Mouse (Mus musculus): ENCODE measurements at regions not wholly inside any gene's neighbourhood (a gene's known extent, or its start where the extent isn't known, plus 50 kb on each side); places are given as distances from the start of the nearest gene placed in this dataset.

DNA sequence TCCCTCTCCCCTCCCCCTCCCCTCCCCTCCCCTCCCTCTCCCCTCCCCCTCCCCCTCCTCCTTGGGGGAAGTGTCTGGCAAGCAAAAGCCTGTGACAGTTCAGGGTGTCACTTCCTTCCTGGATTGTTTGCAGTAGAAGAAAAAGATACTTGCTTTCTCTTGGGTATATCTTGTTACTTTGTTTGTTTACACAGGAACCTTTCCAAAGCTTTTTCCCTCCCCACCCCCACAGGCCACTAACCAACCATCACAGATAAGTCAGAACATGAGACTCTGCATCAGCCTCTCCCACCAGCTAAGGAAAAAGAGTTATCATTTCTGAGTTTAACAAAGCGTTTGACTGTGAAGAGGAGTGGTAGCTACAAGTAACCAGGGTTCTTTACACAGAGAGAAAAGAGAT, 95.5 kb upstream of the Ado start:
- no peak overlapping the region for H3K9ac ChIP-seq (replicated peaks; ENCODE audit: low read length)
- peaks cover 29% of the 10 kb centered on the region for H3K4me1 ChIP-seq (ENCODE audit: insufficient read depth, low read length)
- H3K36me3 ChIP-seq (ENCODE audit: insufficient read depth, low read length) = no peaks in the 10 kb centered on the region
- H3K4me2 ChIP-seq (replicated peaks; ENCODE audit: low read depth, low read length) = no peak overlapping the region
- peak; percentile 56; the same call in 1 of the 2 replicates for ATAC-seq (ENCODE audit: low FRiP score, low TSS enrichment)
- no peak overlapping the region for H3K4me3 ChIP-seq (ENCODE audit: low read length)
- H3K27me3 ChIP-seq (ENCODE audit: insufficient read depth, low read length) = no peaks in the 10 kb centered on the region
- no peaks in the 10 kb centered on the region for H3K9me3 ChIP-seq (ENCODE audit: low read length)
- WGBS = 7% methylated on average over 1 of the region's 1 CpGs
- peak overlapping the region; percentile 13; the same call in 1 of the 2 replicates for H3K27ac ChIP-seq (ENCODE audit: low read length)

DNA sequence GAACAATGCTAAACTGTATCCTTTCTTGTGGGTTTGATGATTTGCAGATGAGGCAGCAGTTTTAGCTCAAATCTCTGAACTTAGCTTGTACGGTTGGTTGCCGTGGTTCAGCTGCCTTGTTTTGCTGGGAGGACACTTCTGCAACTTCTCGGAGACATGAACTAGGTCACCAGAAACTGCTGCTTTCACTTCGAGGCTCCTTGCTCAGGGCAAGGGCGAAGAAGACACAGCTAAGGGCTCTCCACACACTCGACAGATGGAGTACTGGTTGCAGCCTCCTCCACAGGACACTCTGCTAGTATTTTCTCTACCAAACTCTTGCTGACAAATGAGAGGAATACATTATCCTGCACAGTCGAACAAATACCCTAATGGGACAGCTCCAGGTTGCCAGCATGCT, 94.9 kb upstream of the Ado start:
- H3K27me3 ChIP-seq (ENCODE audit: insufficient read depth, low read length) = no peaks in the 10 kb centered on the region
- H3K4me2 ChIP-seq (replicated peaks; ENCODE audit: low read depth, low read length) = no peak overlapping the region
- no peak overlapping the region for H3K4me3 ChIP-seq (ENCODE audit: low read length)
- ATAC-seq (ENCODE audit: low FRiP score, low TSS enrichment) = no peak
- no peaks in the 10 kb centered on the region for H3K36me3 ChIP-seq (ENCODE audit: insufficient read depth, low read length)
- no peak overlapping the region for H3K9ac ChIP-seq (replicated peaks; ENCODE audit: low read length)
- no peak overlapping the region for H3K27ac ChIP-seq (ENCODE audit: low read length)
- WGBS = 23% methylated on average over 7 of the region's 7 CpGs
- H3K9me3 ChIP-seq (ENCODE audit: low read length) = no peaks in the 10 kb centered on the region
- peaks cover 27% of the 10 kb centered on the region for H3K4me1 ChIP-seq (ENCODE audit: insufficient read depth, low read length)

DNA sequence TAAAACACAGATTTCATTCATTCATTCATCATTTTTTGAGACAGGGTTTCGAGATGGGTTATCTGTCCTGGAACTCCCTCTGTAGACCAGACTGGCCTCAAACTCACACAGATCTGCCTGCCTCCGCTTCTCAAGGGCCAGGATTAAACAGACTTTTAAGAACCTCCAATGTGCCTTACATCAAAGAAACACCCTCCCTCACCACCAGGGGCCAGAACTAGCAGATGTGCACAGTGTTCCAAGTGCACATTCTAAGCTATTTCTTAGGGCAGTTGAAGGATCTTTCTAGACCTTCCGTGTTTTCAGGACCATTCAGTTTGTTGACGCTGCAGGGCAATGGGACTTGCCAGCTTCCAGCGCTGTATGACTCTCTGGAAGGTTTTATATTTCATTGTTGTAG, 88.6 kb upstream of the Ado start:
- H3K4me2 ChIP-seq (replicated peaks; ENCODE audit: low read depth, low read length) = no peak overlapping the region
- no peaks in the 10 kb centered on the region for H3K36me3 ChIP-seq (ENCODE audit: insufficient read depth, low read length)
- no peak overlapping the region for H3K27ac ChIP-seq (ENCODE audit: low read length)
- H3K27me3 ChIP-seq (ENCODE audit: insufficient read depth, low read length) = no peaks in the 10 kb centered on the region
- ATAC-seq (ENCODE audit: low FRiP score, low TSS enrichment) = 0 out of 2 replicates have a peak, but pooled peaks have one; percentile 35
- no peak overlapping the region for H3K9ac ChIP-seq (replicated peaks; ENCODE audit: low read length)
- H3K9me3 ChIP-seq (ENCODE audit: low read length) = no peaks in the 10 kb centered on the region
- H3K4me1 ChIP-seq (ENCODE audit: insufficient read depth, low read length) = peaks cover 11% of the 10 kb centered on the region; the same call in 1 of the 2 replicates
- WGBS = 28% methylated on average over 5 of the region's 5 CpGs
- no peak overlapping the region for H3K4me3 ChIP-seq (ENCODE audit: low read length)

DNA sequence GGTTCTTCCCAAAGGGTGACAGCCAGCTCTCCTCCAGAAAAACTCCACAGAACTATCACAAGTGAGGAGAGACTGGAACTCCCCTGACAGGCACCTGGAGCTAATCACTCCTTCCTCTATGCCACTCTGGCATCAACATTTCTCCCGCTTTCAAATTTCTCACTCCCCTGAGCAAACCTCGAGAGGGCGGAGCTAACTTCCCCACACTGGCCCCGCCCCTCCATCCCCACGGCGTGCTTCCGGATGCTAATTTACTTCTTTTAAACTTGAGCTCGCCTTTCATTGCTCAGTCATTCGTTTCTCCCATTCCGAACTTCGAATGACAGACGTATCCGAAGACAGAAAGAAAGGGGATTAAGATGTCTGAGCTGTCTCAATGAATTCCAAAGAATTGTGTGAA, 87.8 kb upstream of the Ado start:
- WGBS = 4% methylated on average over 13 of the region's 13 CpGs
- ATAC-seq (ENCODE audit: low FRiP score, low TSS enrichment) = peak; percentile 42; the same call in 1 of the 2 replicates
- peak overlapping the region; percentile 28 for H3K4me3 ChIP-seq (ENCODE audit: low read length)

DNA sequence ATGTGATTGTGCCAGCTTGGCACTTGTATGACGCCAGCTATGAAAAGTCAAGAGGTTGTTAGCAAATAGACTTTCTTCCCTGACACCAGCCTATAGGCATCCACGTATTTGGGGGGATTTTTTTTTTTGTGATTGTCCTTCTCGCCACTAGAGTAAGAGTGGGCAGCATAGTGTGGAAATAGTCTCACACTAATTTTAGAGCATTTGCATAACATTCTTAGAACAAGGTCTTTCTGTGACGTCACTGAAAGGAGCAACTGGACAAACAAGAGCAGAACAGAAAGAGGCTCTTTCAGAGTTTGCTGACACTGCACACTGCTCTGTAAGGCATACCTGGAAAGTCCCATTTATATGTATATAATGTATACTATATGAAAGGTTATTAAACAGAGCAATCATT, 86.0 kb upstream of the Ado start:
- no peak overlapping the region for H3K4me2 ChIP-seq (replicated peaks; ENCODE audit: low read depth, low read length)
- H3K36me3 ChIP-seq (ENCODE audit: insufficient read depth, low read length) = no peaks in the 10 kb centered on the region
- no peaks in the 10 kb centered on the region for H3K27me3 ChIP-seq (ENCODE audit: insufficient read depth, low read length)
- no peak overlapping the region for H3K27ac ChIP-seq (ENCODE audit: low read length)
- ATAC-seq (ENCODE audit: low FRiP score, low TSS enrichment) = no peak
- 78% methylated on average over 4 of the region's 4 CpGs for WGBS
- no peak overlapping the region for H3K4me3 ChIP-seq (ENCODE audit: low read length)
- peaks cover 11% of the 10 kb centered on the region; the same call in 1 of the 2 replicates for H3K4me1 ChIP-seq (ENCODE audit: insufficient read depth, low read length)
- H3K9me3 ChIP-seq (ENCODE audit: low read length) = no peaks in the 10 kb centered on the region
- H3K9ac ChIP-seq (replicated peaks; ENCODE audit: low read length) = no peak overlapping the region

More for the DNA sequence above, 87.8 kb upstream of the Ado start:
- H3K27me3 ChIP-seq (ENCODE audit: insufficient read depth, low read length) = no peaks in the 10 kb centered on the region
- H3K9me3 ChIP-seq (ENCODE audit: low read length) = no peaks in the 10 kb centered on the region
- no peaks in the 10 kb centered on the region for H3K36me3 ChIP-seq (ENCODE audit: insufficient read depth, low read length)
- no peak overlapping the region for H3K27ac ChIP-seq (ENCODE audit: low read length)
- peaks cover 11% of the 10 kb centered on the region; the same call in 1 of the 2 replicates for H3K4me1 ChIP-seq (ENCODE audit: insufficient read depth, low read length)
- peak overlapping the region; percentile 53 for H3K4me2 ChIP-seq (replicated peaks; ENCODE audit: low read depth, low read length)
- peak overlapping the region; percentile 29; the same call in 1 of the 2 replicates for H3K9ac ChIP-seq (replicated peaks; ENCODE audit: low read length)

DNA sequence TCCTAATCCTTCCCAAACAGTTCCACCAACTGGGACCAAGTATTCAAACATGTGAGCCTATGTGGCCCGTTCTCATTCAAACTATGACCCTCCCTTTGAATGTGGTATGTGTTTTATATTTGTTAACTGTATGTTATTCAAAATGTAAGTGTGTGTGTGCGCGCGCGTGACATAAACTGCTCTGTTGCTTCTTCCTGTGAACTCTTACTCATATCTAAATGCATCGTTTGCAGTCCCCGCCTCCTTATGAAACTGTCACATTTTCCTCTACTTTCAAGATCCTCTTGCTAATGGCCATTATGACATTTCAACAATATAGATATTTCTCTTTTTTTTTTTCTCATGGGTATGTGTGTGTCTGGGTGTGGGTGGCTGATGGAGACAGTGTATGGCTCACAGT, 84.3 kb upstream of the Ado start:
- 96% methylated on average over 7 of the region's 7 CpGs for WGBS
- Histone ChIP-seq H3K4me2 (replicated peaks; ENCODE audit: low read depth, low read length) (no peak overlapping the region), H3K4me3 (ENCODE audit: low read length) (no peak overlapping the region), H3K9ac (replicated peaks; ENCODE audit: low read length) (no peak overlapping the region), H3K27me3 (ENCODE audit: insufficient read depth, low read length) (no peaks in the 10 kb centered on the region), H3K36me3 (ENCODE audit: insufficient read depth, low read length) (no peaks in the 10 kb centered on the region), H3K9me3 (ENCODE audit: low read length) (no peaks in the 10 kb centered on the region), H3K4me1 (ENCODE audit: insufficient read depth, low read length) (peaks cover 11% of the 10 kb centered on the region; the same call in 1 of the 2 replicates), H3K27ac (ENCODE audit: low read length) (no peak overlapping the region)
- no peak for ATAC-seq (ENCODE audit: low FRiP score, low TSS enrichment)

DNA sequence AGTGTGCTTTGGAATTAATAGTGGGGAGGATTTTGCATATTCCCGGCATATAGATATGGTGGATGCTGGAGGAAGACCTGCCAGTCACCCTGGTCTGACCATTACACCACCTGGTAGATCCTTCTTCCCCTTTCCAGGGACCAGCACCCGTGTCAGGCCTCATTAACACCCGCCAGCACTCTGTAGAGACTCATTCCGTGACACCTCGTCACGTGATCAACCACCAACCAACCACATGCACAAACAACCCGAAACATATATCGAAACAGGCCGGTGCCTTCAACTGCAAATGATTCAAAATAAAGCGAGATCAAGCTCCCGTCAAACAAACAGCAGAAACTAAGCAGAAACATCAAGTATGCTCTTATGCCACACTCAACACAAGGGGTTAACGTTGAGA, 74.6 kb upstream of the Ado start:
- Histone ChIP-seq H3K4me2 (replicated peaks; ENCODE audit: low read depth, low read length) (no peak overlapping the region), H3K9me3 (ENCODE audit: low read length) (no peaks in the 10 kb centered on the region), H3K4me1 (ENCODE audit: insufficient read depth, low read length) (no peaks in the 10 kb centered on the region), H3K36me3 (ENCODE audit: insufficient read depth, low read length) (no peaks in the 10 kb centered on the region), H3K9ac (replicated peaks; ENCODE audit: low read length) (no peak overlapping the region), H3K27me3 (ENCODE audit: insufficient read depth, low read length) (no peaks in the 10 kb centered on the region), H3K27ac (ENCODE audit: low read length) (no peak overlapping the region), H3K4me3 (ENCODE audit: low read length) (no peak overlapping the region)
- WGBS = 82% methylated on average over 12 of the region's 12 CpGs
- ATAC-seq (ENCODE audit: low FRiP score, low TSS enrichment) = no peak

DNA sequence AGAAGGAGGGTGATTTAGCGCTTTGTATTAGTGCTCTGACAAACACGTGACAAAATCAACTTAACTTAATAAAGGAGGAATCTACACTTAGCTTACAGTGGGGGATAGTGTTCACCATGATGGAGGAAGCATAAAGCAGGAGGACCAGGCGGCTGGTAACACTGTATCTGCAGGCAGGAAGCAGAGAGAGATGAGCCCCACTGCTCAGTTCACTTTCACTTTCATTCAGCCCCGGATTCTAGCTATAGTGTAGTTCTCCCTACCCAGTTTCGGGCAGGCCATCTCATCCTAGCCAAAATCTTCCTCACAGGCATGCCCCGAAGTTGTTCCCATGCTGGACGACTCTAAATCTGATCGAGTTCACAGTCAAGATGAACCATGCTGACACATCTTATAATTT, 71.3 kb upstream of the Ado start:
- ATAC-seq (ENCODE audit: low FRiP score, low TSS enrichment) = no peak
- 83% methylated on average over 8 of the region's 8 CpGs for WGBS
- Histone ChIP-seq H3K4me2 (replicated peaks; ENCODE audit: low read depth, low read length) (no peak overlapping the region), H3K9ac (replicated peaks; ENCODE audit: low read length) (no peak overlapping the region), H3K4me3 (ENCODE audit: low read length) (no peak overlapping the region), H3K36me3 (ENCODE audit: insufficient read depth, low read length) (no peaks in the 10 kb centered on the region), H3K9me3 (ENCODE audit: low read length) (no peaks in the 10 kb centered on the region), H3K27ac (ENCODE audit: low read length) (no peak overlapping the region), H3K27me3 (ENCODE audit: insufficient read depth, low read length) (no peaks in the 10 kb centered on the region), H3K4me1 (ENCODE audit: insufficient read depth, low read length) (no peaks in the 10 kb centered on the region)

DNA sequence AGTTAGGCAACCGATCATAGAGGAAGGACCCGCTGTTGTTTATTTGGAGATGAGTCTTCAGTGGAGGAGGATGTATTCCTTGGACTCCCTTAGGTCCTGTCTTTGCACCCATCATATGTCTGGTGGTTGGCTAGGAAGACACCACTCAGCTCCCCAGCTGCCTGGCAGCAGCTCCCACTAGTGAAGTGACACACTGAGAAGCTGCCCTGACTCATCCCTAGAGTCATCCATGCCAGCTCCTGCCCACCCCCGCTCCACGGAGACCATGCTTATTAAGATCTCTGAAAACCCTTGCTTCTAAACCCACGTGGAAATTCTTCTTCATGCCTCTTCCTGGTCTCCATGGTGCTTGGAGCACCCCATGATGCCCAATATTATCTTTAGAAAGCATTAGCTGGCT, 69.4 kb upstream of the Ado start:
- no peak overlapping the region for H3K4me3 ChIP-seq (ENCODE audit: low read length)
- no peak overlapping the region for H3K9ac ChIP-seq (replicated peaks; ENCODE audit: low read length)
- no peaks in the 10 kb centered on the region for H3K9me3 ChIP-seq (ENCODE audit: low read length)
- H3K36me3 ChIP-seq (ENCODE audit: insufficient read depth, low read length) = no peaks in the 10 kb centered on the region
- no peaks in the 10 kb centered on the region for H3K27me3 ChIP-seq (ENCODE audit: insufficient read depth, low read length)
- 86% methylated on average over 5 of the region's 5 CpGs for WGBS
- H3K4me2 ChIP-seq (replicated peaks; ENCODE audit: low read depth, low read length) = no peak overlapping the region
- no peak overlapping the region for H3K27ac ChIP-seq (ENCODE audit: low read length)
- H3K4me1 ChIP-seq (ENCODE audit: insufficient read depth, low read length) = no peaks in the 10 kb centered on the region
- ATAC-seq (ENCODE audit: low FRiP score, low TSS enrichment) = no peak

DNA sequence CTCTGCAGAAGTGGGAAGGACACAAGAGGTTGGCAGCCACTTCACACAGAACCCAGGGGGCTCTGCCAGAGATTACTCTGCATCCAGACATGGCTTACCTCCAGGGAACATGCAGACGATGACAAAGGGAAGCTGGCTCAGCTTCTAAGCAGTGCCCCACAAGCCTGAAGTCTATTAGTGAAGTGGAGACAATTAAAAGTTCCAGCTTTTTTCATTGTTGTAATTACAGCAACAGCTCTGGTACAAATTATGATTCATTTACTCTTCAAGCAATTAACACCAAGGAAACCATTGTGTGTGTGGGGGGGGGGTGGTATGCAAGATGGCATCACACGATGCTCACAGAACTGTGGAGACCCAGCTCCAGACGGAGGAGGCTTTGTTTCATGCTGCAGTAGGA, 66.3 kb upstream of the Ado start:
- H3K9me3 ChIP-seq (ENCODE audit: low read length) = no peaks in the 10 kb centered on the region
- H3K27me3 ChIP-seq (ENCODE audit: insufficient read depth, low read length) = no peaks in the 10 kb centered on the region
- H3K4me1 ChIP-seq (ENCODE audit: insufficient read depth, low read length) = no peaks in the 10 kb centered on the region
- ATAC-seq (ENCODE audit: low FRiP score, low TSS enrichment) = no peak
- WGBS = 78% methylated on average over 3 of the region's 3 CpGs
- H3K9ac ChIP-seq (replicated peaks; ENCODE audit: low read length) = no peak overlapping the region
- H3K36me3 ChIP-seq (ENCODE audit: insufficient read depth, low read length) = no peaks in the 10 kb centered on the region
- no peak overlapping the region for H3K27ac ChIP-seq (ENCODE audit: low read length)
- no peak overlapping the region for H3K4me3 ChIP-seq (ENCODE audit: low read length)
- no peak overlapping the region for H3K4me2 ChIP-seq (replicated peaks; ENCODE audit: low read depth, low read length)
